Mouse (Mus musculus) cerebellum, adult 8-10 months (tissue): ENCODE measurements at regions not wholly inside any gene's neighbourhood (a gene's known extent, or its start where the extent isn't known, plus 50 kb on each side); places are given as distances from the start of the nearest gene placed in this dataset.

Experiments
- DNase-seq: peaks from one replicate; pipeline ENCODE4 v3.0.0; 2022

DNA sequence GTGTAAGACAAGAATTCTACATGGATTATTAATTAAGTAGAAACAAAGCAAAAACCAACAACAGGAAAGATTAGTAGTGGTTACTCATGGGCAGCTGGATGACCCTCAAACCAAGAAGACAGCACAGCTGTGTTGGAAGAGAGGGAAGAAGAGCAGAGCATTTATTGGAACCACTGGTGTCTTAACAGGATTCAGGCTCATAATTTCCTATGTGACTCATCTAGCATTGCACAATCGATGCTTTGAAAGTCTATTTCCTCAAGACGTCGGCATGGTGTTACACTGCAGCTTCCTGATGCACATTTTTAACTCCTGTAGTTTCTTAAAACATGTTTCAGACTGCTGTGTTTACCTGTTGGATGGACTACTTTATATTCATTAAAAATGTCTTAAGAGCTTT lies 221.1 kb downstream of the Gja1 start:
- DNase-seq, result no peak

DNA sequence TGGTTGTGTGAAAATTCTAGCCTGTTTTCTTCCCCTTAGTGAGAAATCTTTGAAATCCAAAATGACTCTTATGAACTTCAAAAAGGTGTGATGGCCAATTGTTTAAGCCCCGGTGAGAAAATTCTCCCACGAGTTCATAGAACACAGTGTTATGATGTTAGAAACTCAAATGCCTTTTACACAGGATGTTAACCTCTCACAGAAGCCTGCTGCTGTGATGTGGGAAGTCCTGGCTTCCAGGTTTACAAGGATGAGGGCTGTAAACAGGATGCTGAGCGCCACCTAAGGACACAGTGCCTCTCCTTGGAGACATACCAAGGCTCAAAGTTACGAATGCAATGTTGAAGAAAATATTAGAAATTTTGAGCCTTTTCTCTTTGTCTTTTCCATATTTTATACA lies 222.8 kb downstream of the Gja1 start:
- DNase-seq, result no peak

DNA sequence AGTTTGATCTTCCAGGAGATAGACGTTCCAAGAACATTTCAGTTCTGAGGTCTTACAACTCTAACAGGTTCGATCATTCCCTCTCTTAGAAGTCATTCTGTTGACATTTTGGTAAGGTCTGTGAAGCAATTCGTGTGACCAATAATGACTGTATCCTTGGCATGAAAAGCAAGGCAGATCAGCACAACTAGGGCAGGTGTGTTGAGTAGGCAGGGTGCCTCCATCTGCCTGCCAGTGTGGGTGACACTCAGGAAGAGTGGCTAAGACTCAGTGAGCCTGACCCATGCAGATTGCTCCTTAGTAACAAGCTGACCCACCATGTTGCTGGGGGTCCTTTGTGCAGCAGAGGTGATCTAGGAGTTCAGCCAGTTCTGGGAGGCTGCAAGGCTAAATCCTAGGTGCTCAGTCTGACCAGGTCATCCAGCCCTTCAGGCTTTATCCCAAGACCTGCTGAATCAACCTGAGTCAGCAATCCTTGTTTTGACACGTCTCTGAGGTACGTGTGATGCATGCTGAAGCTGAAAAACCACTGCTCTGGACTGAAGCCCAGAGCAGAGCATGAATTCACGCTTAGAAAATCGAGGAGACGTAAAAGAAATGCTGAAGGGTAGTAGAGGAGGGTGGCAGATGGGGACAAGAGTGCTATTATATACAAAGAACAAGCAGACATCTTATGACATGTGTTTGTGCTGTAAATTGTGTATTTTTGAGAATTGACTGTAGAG lies 234.6 kb downstream of the Gja1 start:
- peak; percentile 5 for DNase-seq

DNA sequence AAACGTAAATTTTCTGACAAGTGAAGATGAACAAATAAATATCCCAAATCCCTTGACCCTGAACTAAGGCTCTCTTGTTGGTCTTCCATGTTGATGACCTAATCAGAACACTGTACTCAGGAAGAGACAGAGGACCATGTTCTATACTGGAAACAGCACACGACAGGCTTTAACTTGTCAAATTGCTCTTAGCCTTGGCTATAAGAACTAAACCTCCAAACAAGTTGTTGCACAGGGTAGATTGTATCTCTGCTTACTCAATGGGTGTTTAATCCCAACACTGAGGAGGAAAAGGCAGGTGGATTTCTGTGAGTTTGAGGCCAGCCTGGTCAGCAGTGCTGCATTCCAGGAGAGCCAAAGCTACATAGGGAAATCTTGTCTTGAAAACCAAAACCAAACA lies 265.5 kb downstream of the Gja1 start:
- DNase-seq, result no peak

DNA sequence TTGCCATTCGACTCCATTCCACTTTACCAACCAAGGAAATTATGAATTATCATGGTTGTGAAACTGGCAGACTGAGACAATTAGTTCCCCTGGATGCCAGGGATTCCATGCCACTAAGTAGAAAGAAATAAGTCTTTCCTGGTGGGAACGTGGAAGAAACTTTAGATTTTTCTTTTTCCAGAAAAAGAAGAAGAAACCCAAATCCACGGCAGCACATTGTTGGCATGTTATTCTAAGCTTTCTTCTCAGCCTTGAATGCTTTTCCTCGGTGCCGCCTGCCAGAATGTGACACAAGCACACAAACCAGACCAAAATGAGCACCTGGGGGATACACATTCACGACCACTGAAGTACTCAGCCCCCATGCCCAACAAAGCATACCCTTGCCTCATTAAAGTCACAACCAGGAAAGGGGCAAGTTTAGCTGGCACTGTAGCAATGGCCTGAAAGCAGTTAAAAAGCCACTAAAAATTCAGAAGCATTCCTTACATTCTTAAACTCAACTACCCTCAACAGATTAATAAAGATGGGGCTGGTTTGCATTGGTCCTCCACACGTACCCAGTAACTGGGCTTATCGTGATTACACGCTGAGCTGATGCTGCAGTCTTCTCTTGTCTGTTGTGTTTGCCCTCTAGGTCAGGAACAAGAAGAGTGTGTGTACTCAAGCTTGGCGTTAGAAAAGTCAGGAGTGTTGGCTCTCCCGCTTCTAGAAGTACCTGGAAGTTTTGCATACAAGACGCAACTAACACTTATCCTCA lies 266.4 kb downstream of the Gja1 start:
- DNase-seq, result no peak

DNA sequence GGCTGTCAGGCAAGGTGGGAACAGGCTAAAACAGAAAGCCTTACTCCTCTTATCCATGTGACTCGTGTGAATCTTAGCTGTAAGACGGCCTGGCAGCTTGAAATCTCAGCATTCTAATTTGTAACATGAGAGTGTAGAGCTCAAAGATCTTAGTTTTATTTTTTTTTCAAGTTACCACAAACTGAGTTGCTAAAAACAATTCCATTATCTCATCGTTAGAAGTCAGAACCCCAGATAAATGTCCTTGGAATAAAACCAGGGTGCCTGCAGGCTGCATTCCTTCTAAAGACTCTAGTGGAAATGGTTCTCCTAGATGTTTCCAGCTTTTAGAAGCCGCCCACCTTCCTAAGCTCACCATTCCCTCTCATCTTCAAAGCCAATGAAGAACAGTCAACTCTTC lies 283.4 kb downstream of the Gja1 start:
- DNase-seq, result no peak

DNA sequence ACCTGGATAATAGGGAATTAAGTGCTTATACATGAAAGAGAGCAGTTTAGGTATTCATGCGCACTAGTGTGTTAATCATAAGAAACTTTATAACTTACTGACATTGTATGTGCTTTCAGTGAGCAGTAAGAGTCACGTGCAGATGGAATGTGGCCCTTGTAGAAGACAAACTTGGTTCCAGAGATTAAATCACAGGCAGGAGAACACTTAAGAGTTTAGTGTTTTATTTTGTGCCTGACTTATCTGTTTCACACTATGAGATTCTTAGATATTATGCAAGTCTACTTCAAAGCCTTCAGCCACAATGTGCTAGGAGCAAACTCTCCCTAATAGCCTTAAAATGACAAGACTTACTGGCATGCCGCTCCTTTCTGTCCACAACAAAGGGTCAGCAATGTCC lies 296.8 kb downstream of the Gja1 start:
- no peak for DNase-seq

DNA sequence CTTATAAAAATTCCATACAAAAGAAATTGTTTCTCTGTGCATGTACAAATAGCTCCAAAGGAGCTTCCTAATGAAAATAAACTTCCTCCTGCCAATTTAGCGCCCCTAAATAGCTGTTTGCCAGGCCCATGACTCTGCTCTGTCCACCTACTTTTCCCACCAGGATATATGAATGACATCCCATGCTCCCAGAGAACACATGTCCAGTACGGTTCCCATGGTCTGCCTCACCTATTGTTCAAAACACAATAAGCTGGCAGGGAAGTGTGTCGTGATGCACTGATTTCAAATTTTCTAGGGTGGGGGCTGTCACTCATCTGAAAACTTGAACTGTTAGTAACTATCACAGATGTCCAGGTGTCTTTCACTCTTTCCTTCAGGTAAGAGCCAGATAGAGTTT lies 305.8 kb downstream of the Gja1 start:
- DNase-seq, result no peak

DNA sequence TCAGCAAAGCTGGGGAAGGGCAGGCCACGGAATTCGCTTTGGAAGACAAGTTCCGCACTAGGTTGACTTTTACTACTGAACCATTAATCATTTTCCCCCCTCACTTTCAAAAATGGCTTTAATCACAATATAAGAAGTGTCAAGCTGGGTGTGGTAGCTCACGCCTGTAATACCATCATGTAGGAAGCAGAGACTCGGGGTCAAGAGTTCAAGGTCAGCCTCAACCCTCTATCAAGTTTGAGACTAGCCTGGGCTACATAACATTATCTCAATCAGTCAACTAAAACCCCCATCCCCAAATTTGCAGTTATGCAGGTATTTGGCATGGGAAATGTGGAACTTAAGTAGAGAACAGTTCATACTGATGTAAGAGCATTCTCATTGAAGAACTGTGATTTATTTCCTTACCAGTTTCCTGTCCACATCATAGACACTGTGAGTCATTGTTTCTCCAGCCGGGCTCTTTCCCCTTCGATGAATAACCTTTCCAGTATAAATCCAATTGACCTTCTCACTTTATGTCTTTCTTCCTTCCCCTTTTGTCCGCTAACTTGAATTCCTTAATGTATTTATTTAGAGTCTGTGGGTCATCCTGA lies 308.6 kb downstream of the Gja1 start:
- DNase-seq, result no peak

DNA sequence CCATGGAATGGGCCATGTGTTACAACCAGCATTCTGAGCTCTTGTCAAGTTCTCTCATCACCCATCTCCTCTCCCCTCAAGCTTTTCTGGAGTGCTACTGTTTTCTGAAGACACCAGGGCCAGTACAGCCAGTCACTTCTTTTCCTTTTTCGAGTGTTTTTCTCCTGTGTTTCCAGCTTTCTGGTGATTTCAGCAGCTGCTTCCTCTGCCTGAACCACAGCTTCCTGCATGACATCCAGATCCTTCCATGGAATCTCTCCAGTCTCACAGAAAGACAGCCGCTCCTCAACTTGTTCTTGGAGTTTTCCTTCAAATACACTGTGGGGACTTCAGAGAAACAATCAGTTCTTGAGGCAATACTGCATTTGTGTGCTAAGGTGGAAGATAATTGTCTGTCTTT lies 314.3 kb downstream of the Gja1 start:
- DNase-seq, result no peak

DNA sequence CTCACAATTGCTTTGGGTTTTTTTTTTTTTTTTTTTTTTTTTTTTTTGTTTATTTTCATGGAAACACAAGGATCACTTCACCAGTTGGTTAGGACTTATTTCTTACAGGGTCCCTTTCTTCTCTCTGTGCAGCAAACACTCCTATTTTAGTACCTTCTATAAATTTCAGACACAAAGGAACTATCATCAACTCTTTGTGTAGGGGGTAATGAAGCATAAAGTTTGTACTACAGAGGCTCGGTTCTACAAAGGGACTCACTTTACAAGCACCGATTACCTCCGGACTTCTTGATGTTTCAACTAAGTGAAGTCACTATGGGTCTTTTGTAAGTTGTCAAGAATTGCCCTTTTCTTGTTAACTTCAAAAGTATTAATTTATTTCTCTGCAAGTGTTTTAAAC lies 318.0 kb downstream of the Gja1 start:
- no peak for DNase-seq

DNA sequence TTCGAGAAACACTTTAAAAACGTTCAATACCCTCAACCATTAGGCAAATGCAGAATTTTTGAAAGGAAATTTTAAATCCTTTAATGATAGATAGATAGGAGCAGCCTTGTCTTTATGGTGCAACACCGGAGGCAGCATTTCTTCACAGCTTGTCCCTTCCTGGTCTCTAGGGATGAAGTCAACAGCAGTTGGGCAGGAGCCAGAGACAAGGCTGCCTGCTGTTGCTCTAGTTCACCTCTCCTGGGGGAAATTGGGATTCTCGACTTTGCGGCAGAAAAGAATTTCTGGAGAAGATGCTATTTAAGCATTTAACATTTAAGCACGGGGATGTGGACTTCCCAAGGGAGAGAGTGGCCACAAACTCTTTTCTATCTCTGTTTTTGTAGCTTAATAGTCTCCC lies 323.0 kb downstream of the Gja1 start:
- no peak for DNase-seq

DNA sequence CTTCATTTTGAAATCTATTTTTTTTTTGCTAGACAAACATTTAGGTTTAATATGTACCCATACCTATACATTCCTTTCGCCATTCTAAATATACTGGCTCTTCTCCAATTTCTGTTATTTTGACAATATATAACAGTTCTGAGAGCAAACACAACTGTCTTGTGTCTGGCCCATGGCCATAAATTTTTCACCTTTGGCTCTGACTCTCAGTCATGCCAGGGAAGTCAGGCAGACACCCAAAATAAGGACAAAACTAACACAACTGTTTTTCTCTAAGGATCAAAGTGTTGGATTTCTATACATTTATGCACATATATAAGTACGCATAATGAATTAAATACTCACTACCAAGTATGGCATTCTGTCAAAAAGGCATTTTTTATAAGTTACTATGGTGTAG lies 331.3 kb downstream of the Gja1 start:
- DNase-seq, result no peak

DNA sequence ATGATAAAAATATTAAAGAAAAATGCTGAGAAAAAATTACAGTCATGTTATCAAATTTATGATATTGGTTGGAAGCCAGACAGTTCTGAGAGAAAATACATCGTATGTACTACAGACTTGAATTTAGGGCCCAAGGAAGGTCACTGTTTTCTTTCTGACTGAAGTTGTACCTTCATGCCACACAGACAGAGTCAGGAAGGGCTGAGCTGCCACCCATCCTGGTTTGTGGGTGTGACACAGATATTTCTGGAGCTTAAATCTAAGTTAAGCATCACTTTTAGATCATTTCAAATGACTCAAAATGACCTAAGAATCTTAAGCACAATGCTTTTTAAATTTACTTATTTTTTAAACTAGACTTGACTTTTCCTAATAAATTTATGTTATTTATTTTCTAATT lies 331.8 kb downstream of the Gja1 start:
- DNase-seq, result no peak

DNA sequence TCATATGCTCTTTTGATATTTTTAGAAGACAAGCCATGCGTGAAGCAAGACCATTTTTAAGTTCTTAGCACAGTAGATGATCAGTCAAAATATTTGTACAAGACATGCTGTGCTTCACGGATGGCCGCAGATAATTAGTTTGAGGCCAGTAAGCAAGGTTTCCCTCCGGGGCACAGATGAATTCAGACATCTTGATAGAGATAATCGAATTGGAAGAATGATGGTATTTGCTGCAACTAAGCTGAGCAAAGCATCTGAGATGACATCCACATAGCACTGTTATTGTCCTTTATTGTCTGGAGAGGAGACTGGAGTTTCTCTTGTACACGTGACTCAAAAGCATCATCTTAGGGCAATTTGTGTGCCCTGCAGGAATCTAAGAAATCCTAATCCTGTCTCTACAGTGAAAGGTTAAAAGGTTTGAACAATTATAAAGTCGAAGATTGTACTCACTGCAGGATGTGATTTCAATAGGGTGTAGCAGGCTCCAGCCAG lies 335.5 kb downstream of the Gja1 start:
- DNase-seq, result no peak

DNA sequence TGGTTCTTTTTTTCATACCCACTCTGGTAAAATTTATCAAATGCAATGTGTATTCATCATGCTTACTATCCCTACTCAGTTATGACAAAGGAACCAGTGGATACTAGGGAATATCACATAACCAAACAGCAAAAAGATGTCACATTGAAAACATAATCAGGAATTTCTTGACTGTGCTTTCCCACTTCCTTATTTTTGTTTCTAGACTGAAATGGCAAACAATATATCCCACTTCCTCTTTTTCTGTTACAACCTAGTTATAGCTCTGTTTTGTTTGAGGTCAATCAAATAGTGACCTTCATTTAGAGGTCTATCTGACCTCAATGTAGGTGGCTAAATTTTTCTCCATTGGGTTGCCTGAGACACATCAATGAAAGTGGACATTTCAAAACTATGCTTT lies 359.9 kb downstream of the Gja1 start:
- DNase-seq, result no peak

DNA sequence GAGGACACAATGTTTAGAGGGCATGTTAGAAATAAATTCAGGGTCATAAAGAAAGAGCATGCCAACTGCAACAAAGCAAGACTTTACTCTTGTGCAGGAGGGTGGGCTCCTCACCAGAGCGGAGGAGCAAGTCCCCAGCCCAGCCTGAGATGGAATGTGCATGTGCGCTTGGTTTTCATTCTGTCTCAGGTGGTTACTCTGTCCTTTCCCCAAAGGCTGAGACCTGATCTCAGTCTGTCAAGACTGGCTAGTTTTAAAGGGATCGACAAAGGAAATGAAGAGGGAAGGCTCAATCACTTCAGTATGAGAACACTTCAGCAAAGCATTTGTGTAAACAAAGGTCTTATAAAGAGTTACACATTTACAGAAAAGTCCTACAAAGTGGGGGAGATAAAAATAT lies 362.5 kb downstream of the Gja1 start:
- no peak for DNase-seq

DNA sequence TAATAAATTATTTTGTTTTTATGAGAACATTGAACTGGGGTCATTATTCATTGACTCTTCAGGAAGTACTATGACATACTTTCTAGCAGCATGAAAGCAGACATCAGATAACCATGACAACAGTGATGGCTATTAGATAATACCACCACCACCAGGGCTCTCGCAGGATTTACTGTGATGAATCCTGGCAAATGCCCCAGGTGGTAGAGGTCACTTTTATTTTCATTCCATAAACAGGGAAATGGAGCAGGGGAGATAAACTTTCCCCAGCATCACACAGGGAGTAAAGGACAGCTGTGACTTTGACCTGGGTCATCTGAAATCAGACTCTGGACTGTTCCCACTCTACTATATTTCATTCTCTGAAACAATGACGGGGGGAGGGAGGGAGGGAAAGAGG lies 375.0 kb downstream of the Gja1 start:
- no peak for DNase-seq

DNA sequence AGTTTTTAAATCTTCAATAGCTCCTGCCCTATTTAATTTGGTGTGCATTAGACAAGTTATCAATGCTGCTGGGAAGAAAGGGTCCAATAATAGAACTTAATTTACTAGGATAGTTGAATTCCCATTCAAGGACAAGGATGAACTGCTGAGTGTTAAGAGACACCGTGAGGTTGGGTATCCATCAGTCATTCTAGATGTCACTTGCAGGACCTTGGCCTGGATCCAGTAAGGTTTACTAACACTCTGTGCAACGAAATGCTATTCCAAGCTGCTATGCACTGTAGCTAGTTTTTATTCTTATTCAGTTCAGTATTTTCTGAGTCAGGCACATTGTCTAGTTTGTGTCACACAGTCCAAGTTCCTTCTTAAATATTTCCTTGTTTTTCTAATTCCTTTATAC lies 376.4 kb downstream of the Gja1 start:
- no peak for DNase-seq

DNA sequence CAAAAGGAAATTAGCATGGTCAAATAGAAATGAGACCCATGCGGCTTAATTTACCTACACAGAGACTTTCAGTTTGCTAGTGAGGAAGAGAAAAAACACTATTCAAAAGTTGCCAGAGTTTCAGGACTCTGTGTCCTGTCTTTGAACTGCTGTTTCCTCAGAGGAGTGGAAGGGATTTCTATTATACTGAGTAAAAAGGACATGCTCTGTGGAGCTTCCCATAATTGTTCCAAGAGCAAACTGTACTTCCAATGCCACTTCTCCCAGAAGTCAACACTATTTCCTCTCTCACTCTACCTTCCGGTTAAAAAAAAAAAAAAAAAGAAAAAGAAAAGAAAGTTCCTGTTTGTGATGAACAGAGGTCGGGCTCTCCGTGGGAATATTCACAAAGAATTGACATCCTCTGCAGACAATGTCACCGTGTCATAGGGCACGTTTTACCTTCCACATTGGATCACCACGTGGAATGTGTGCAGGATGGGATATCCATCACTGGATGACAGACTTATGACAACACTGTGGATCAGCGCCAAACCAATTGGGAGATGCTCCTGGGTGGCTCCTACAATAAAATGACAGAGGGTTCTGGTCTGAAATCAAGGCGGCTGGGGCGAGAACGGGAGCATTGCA lies 377.5 kb downstream of the Gja1 start:
- DNase-seq, result no peak

DNA sequence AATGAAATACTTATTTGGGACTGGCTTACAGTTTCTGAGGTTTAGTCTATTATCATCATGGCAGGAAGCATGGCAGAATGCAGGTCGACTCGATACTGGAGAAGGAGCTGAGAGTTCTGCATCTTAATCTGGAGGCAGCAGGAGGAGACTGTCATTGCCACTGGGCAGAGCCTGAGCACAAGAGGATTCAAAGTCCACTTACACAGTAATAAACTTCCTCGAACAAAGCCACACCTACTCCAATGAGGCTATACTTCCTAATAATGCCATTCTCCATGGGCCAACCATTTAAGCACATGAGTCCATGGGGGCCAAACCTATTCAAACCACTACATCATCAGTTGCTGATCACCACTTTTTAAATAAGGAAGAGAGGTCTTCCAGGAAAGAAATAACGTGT lies 393.5 kb downstream of the Gja1 start:
- DNase-seq, result no peak

DNA sequence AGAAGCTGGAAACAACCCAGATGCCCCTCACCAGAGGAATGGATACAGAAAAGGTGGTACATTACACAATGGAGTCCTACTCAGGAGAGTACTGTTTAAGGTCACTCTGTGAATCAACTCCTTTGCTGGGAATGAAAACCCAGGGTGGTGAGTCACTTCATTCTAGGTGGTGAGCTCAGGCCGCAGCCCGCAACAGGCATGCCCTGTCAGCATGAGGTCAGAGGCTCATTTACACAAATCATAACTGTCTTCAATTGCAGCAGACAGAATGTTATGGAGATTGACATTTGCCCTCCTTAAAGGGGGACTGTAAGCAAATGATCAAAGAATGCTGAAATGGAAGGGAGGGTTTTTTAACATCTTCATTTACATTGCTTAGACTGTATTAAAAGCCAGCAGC lies 405.1 kb downstream of the Gja1 start:
- no peak for DNase-seq

DNA sequence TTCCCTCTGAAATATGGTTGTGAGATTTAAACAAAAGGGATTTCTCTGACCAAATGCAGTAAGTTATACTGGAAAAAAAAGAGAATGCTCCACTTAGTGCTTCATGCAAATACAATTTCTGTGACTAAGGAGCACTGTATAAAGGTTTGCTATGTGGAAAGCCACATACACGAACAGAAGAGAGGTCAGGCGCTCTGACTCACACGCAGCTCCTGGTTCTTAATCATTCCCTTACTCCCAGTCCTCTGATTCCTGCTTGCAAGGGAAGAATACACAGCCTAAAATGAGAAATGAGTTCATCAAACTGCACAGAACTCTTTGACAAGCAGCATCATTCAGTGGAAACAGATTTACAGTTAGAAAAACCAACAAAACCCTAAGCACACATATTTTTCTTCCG lies 406.8 kb downstream of the Gja1 start:
- no peak for DNase-seq

DNA sequence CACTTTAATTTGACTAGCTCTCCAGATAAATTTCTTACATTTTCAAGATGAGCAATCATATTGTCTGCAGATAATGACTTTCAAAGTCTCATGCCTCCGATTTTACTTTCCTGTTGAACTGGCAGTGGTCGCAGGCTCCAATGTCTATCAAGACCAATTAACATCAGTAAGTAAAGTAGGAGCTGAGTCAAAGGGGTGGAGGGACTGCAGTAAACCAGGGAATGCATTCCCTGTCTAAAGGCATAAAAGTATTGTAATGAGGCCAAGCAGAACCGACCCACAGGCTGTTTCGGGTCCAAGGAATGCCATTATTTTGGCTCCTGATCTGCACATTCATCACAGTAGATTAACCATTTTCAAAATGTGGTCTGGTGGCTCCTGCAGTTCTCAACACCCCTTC lies 411.0 kb downstream of the Gja1 start:
- DNase-seq, result no peak
